Mouse (Mus musculus) neural tube, embryonic 11.5 days (tissue): ENCODE measurements around the gene 4933425L06Rik. TPM values are rescaled to one million over a fixed set of nuclear protein-coding genes. Genes with fewer than 3 reads are reported as not detected.

Source experiments
- ATAC-seq: fragments of 200-750 bp; cut with Nextera tagmentation; 2 replicates; pipeline ENCODE4 v1.8.0; 2017; ENCODE audit warnings: moderate number of reproducible peaks, mild to moderate bottlenecking, moderate TSS enrichment, moderate library complexity; ENCODE audit not compliant: insufficient read depth, low FRiP score, low TSS enrichment
- DNase-seq: peaks from one replicate; pipeline ENCODE4 v3.0.0-alpha.2; 2015; ENCODE audit warnings: low spot score
- H3K27ac ChIP-seq: fragments of 300-500 bp; sonication (generic); 2 replicates; pipeline ENCODE4 v1.5.1; 2014; ENCODE audit warnings: low read depth, mild to moderate bottlenecking, low read length
- H3K27me3 ChIP-seq: fragments of 300-500 bp; sonication (generic); 2 replicates; pipeline ENCODE4 v1.6.1; 2014; ENCODE audit warnings: mild to moderate bottlenecking, low read length, mixed read lengths; ENCODE audit not compliant: control insufficient read depth, insufficient read depth
- H3K36me3 ChIP-seq: fragments of 300-500 bp; sonication (generic); 2 replicates; pipeline ENCODE4 v1.6.1; 2014; ENCODE audit warnings: mild to moderate bottlenecking, low read length, moderate library complexity, mixed read lengths; ENCODE audit not compliant: control insufficient read depth, insufficient read depth
- H3K4me1 ChIP-seq: fragments of 300-500 bp; sonication (generic); 2 replicates; pipeline ENCODE4 v1.6.1; 2014; ENCODE audit warnings: low read length, mixed read lengths; ENCODE audit not compliant: control insufficient read depth, insufficient read depth
- H3K4me2 ChIP-seq: fragments of 300-500 bp; sonication (generic); 2 replicates; pipeline ENCODE4 v1.6.1; 2014; ENCODE audit warnings: low read depth, mild to moderate bottlenecking, moderate library complexity
- H3K4me3 ChIP-seq: fragments of 300-500 bp; sonication (generic); 2 replicates; pipeline ENCODE4 v1.5.1; 2014; ENCODE audit warnings: low read depth, low read length
- H3K9ac ChIP-seq: fragments of 300-500 bp; sonication (generic); 2 replicates; pipeline ENCODE4 v1.6.1; 2014; ENCODE audit warnings: mild to moderate bottlenecking, low read length
- H3K9me3 ChIP-seq: fragments of 300-500 bp; sonication (generic); 2 replicates; pipeline ENCODE4 v1.6.1; 2016; ENCODE audit warnings: low read length; ENCODE audit not compliant: control insufficient read depth
- WGBS: fragments of 180-500 bp; shearing (Covaris S2); extraction: QIAGEN DNeasy Blood & Tissue Kit; methylation state at CpG from one replicate; pipeline ENCODE4 v1.1.7; 2014; 5-methylcytosine and 5-hydroxymethylcytosine counted together
- polyA plus RNA-seq: library from polyadenylated mRNA; unstranded; fragments of >200 nt; fragmentation: Nextera tagmentation; extraction: Ambion mirVana; gene quantifications from 2 replicates; pipeline ENCODE4 v1.2.1, GENCODE M21; 2014

4933425L06Rik gene
- not detected in 2 replicates for polyA plus RNA-seq

DNA sequence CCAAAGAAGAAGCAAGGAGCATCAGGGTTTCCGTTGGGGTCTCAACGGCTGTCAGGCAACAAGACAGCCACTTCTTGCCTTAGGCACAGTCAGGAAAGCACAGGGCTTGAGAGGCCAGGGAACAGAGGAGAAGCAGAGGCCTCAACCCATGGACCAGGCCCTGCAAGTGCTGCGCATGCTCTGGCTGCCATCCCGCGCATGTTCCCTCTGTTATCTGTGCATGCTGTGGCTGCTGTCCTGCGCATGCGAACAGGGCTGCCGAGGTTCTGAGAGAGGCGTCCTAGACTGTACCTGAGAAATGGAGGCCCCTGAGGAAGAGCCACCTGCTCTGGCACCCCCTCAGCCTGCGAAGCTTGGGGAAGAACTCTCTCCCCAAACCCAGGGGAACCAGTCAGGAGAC, at the start of gene 4933425L06Rik:
Gene 4933425L06Rik, plus strand, starts transcription at position 261 of the 400 bp plus-strand sequence.
- no peaks in the 10 kb centered on the region for H3K9me3 ChIP-seq
- no peaks in the 10 kb centered on the region for H3K4me1 ChIP-seq
- WGBS: 94% methylated on average over 10 of the region's 10 CpGs
- DNase-seq (no peak), ATAC-seq (no peak)
- H3K4me3 ChIP-seq: no peak within 1 kb of the TSS
- H3K4me2 ChIP-seq: no peak within 1 kb of the TSS
- H3K9ac ChIP-seq: no peak within 1 kb of the TSS
- no peaks in the 10 kb centered on the region for H3K36me3 ChIP-seq
- H3K27ac ChIP-seq: no peak within 1 kb of the TSS
- no peaks in the 10 kb centered on the region for H3K27me3 ChIP-seq

DNA sequence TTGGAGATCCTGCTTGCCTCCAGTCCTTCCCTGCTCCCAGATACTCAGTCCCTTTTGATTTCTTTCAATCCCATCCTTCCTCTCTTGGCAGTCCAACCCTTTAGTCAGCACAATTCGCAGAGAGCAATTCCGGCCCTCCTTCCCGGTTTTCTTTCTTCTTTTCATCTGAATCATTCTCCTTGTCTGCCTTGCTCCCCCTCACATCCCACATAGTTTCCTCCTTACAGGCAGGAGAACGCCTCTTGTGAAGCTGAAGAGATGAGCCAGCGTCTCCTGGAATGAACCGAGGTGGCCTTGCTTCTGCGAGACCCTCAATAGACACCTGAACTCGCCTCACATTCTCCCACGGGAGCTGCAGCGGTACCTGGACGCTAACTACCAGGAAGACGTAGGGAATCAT, 44.1 kb upstream of the 4933425L06Rik start:
- H3K27ac ChIP-seq: no peak overlapping the region
- 89% methylated on average over 12 of the region's 12 CpGs for WGBS
- H3K9me3 ChIP-seq: no peaks in the 10 kb centered on the region
- no peaks in the 10 kb centered on the region for H3K36me3 ChIP-seq
- no peaks in the 10 kb centered on the region for H3K4me1 ChIP-seq
- no peaks in the 10 kb centered on the region for H3K27me3 ChIP-seq
- ATAC-seq (no peak), DNase-seq (no peak)
- H3K9ac ChIP-seq: no peak overlapping the region
- no peak overlapping the region for H3K4me3 ChIP-seq
- H3K4me2 ChIP-seq: no peak overlapping the region

DNA sequence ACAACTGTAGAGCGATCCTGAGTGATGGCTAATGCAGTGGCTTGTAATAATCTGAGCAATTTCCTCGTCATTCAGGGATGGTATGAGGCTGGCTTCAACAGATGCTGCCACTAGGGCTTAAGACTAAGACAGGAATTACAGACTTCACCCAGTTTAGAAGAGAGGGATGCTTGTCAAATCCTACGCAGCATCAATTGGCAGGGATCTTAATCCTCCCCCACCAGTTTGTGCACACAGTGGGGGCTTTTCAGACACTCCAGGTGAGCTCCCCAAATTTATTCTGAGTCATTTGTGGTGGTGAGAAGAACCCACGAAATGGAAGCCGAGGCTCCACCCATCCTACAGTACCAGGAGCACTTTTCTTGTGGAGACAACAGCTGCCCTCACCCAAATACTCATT, 43.6 kb upstream of the 4933425L06Rik start:
- Histone ChIP-seq H3K36me3 (no peaks in the 10 kb centered on the region), H3K4me3 (no peak overlapping the region), H3K9me3 (no peaks in the 10 kb centered on the region), H3K4me1 (no peaks in the 10 kb centered on the region), H3K4me2 (no peak overlapping the region), H3K27me3 (no peaks in the 10 kb centered on the region), H3K27ac (no peak overlapping the region), H3K9ac (no peak overlapping the region)
- no peak for DNase-seq
- 80% methylated on average over 5 of the region's 5 CpGs for WGBS
- no peak for ATAC-seq

DNA sequence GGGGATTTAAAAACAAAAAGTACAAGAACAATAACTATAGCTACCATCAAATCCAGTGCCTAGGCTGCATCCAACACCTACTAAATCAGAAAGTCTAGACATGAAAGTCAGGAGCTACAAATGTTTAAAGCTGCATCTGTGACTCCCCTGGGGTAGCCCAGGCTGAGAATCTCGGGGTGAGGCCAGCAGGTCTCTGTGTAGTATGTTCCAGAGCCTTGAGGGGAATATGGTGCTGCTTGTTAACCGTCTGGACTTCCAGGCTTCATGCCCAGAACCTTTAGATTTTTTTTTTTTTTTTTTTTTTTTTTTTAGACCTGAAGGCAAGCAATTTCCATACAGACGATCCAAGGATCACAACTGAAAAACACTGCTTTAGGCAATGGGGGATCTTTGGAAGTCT, 38.0 kb upstream of the 4933425L06Rik start:
- Histone ChIP-seq H3K9ac (no peak overlapping the region), H3K9me3 (no peaks in the 10 kb centered on the region), H3K4me1 (no peaks in the 10 kb centered on the region), H3K4me3 (no peak overlapping the region), H3K27me3 (no peaks in the 10 kb centered on the region), H3K4me2 (no peak overlapping the region), H3K27ac (no peak overlapping the region), H3K36me3 (no peaks in the 10 kb centered on the region)
- ATAC-seq (no peak), DNase-seq (no peak)
- WGBS: 70% methylated on average over 3 of the region's 3 CpGs

DNA sequence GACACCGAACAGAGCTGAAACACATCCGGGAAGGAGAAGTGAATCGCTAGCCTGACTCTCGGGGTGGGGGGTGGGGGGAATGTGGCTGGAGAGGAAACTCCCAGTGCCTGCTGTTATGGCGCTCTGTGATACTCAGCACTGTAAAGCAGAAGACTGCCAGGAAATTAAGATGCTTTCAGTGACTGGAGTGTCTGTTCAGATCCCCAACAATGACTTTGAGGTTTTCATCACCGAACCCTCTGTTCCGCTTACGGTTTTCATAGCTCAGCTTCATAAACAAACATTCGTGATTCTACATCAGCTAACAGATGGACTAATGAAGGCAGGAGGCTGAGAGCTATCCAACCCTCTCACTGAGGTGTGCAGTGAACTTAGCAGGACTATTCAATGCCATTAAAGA, 34.5 kb upstream of the 4933425L06Rik start:
- H3K4me2 ChIP-seq: no peak overlapping the region
- WGBS: 68% methylated on average over 9 of the region's 9 CpGs
- no peak overlapping the region for H3K27ac ChIP-seq
- H3K4me3 ChIP-seq: no peak overlapping the region
- H3K4me1 ChIP-seq: no peaks in the 10 kb centered on the region
- H3K9ac ChIP-seq: no peak overlapping the region
- DNase-seq: no peak
- H3K27me3 ChIP-seq: no peaks in the 10 kb centered on the region
- ATAC-seq: no peak
- H3K36me3 ChIP-seq: no peaks in the 10 kb centered on the region
- H3K9me3 ChIP-seq: no peaks in the 10 kb centered on the region

DNA sequence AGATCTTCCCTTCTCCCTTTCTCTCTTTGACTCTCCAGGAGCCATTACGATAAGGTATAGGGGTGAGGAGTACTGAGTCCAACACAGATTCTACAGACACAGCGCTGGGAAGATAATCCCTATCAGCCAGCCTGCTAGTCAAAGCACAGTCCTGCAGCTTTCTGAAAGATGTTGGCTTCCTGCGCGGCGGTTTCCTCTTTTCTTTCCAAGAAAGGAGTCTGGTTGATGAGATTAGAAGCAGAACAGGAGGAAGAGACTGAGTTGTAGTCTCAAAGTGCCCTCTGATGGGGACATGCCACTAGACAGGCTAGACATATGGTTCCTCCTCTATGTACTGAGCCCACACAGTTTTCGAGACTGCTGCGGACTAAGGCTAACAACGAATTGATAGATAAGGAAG, 33.3 kb upstream of the 4933425L06Rik start:
- Histone ChIP-seq H3K9ac (no peak overlapping the region), H3K27ac (no peak overlapping the region), H3K4me1 (no peaks in the 10 kb centered on the region), H3K27me3 (peaks cover 9% of the 10 kb centered on the region; the same call in 1 of the 2 replicates), H3K36me3 (no peaks in the 10 kb centered on the region), H3K4me2 (no peak overlapping the region), H3K4me3 (no peak overlapping the region), H3K9me3 (no peaks in the 10 kb centered on the region)
- WGBS: 89% methylated on average over 8 of the region's 8 CpGs
- DNase-seq (no peak), ATAC-seq (no peak)

DNA sequence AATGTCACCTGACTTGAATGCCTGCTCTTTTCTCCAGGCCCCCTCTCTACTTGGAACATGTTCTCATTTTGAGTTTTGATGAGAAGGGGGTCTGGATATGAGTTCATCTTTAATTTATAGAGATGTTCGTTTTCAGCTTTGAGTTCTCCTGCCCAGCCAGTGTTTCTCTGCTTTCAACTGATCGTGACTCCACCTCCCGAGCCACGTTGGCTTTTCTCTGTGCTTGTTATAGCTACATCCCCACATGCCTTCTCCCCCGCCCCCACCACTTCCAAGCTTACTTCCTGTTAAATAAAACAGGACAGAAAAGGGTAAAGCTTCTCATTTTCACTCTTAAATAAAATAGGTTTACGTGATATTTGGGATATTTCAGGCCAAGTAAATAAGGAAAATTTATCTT, 30.5 kb upstream of the 4933425L06Rik start:
- Histone ChIP-seq H3K27me3 (peaks cover 9% of the 10 kb centered on the region; the same call in 1 of the 2 replicates), H3K27ac (no peak overlapping the region), H3K4me1 (no peaks in the 10 kb centered on the region), H3K9me3 (no peaks in the 10 kb centered on the region), H3K4me3 (no peak overlapping the region), H3K36me3 (no peaks in the 10 kb centered on the region), H3K4me2 (no peak overlapping the region), H3K9ac (no peak overlapping the region)
- ATAC-seq: no peak
- WGBS: 54% methylated on average over 6 of the region's 6 CpGs
- no peak for DNase-seq

DNA sequence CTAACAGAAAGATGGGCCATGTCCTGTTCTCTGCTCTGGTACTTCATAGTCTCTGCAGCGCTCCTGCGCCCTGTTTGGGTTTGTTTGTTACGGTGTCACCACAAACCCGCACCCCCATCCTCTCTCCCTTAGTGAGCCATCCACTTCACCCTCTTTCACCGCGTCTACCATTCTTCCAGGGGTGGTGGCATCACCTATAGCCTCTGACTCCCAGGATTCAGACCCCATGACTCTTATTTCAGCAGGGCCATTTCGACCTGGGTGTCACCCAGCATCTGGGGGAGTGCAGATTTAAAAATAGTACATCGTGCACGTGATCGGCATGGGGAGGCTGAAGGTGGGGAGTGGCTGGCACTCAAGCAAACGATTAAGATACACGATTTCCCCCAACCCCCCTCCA, 28.3 kb upstream of the 4933425L06Rik start:
- H3K9ac ChIP-seq: peak overlapping the region; percentile 64
- WGBS: 1% methylated on average over 12 of the region's 12 CpGs
- ATAC-seq: peak; percentile 18; the same call in 1 of the 2 replicates
- H3K4me2 ChIP-seq: peak overlapping the region; percentile 82
- H3K9me3 ChIP-seq: no peaks in the 10 kb centered on the region
- no peaks in the 10 kb centered on the region for H3K36me3 ChIP-seq
- peak overlapping the region; percentile 58 for H3K4me3 ChIP-seq
- H3K27me3 ChIP-seq: peaks cover 9% of the 10 kb centered on the region; the same call in 1 of the 2 replicates
- peak; percentile 29 for DNase-seq
- no peaks in the 10 kb centered on the region for H3K4me1 ChIP-seq
- no peak overlapping the region for H3K27ac ChIP-seq

DNA sequence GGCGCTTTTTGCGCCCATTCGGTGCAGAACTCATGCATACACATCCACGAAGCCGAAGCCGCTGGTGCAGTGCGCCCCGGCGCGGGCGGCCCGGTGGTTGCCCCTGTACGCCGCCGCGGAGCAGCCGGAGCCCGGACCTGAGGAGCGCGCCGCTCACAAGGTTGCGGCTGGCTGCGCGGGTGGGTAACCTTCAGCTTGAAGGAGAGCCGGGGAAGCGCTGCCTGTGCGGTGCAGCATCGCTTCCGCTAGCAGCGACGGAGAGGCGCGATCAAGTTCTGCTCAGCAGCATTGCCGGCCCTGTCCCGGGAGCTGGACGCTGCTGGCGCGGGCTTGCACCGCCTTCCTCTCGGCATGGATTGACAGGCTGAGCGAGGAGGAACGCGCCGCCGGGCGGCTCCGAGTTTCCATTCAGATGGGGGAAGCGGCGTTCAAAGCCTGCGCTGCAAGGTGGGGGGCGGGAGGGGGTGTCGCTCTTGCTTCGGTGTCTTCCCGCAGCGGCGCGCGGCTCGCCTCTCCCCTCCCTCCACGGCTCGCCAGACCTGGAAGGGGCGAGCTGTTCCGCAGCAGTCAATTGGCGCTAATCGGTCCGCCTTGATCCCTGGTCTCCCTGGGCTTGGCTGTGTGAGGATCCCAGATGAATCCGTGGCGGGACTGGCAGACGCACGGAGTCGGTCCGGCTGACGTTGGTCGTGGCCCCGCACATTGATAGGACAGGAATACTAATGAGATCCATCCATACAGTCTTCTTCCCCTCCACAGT, 27.6 kb upstream of the 4933425L06Rik start, which contains the start of gene Rgs7bp:
Gene Rgs7bp, minus strand, starts transcription at position 750 of the 760 bp plus-strand sequence.
- Histone ChIP-seq H3K4me2 (peak within 1 kb of the TSS; percentile 82), H3K9me3 (no peaks in the 10 kb centered on the region), H3K4me3 (peak within 1 kb of the TSS; percentile 58), H3K9ac (peak within 1 kb of the TSS; percentile 64), H3K27ac (0 out of 2 replicates have a peak within 1 kb of the TSS, but pooled peaks have one; percentile 2), H3K36me3 (no peaks in the 10 kb centered on the region), H3K27me3 (peaks cover 9% of the 10 kb centered on the region; the same call in 1 of the 2 replicates), H3K4me1 (no peaks in the 10 kb centered on the region)
- ATAC-seq (peak; percentile 87), DNase-seq (peak; percentile 81)
- WGBS: under 1% methylated on average over 58 of the region's 75 CpGs
